Mouse (Mus musculus) CD4-positive, CD25-positive, alpha-beta regulatory T cell, adult 4 months (primary cell): ENCODE results near the gene Dll1. TPM values are rescaled to one million over a fixed set of nuclear protein-coding genes. Genes with fewer than 3 reads are reported as not detected.

Experiments used
- ATAC-seq: one replicate; pipeline ENCODE4 v1.8.0; 2017
- polyA plus RNA-seq, 2 experiments: library from polyadenylated mRNA; unstranded; fragments of 100-300 nt; shearing (Covaris generic); gene quantifications; one replicate each; pipeline ENCODE4 v1.2.1; 2017

Gene Dll1
- polyA plus RNA-seq, 2 experiments from 2014 or later: 0.81 TPM; not detected in 1

- ATAC-seq: no peak
Measured at GRCm38 (mm10) chr17:15378413-15379109, 1.9 kb upstream of the Dll1 start.

DNA sequence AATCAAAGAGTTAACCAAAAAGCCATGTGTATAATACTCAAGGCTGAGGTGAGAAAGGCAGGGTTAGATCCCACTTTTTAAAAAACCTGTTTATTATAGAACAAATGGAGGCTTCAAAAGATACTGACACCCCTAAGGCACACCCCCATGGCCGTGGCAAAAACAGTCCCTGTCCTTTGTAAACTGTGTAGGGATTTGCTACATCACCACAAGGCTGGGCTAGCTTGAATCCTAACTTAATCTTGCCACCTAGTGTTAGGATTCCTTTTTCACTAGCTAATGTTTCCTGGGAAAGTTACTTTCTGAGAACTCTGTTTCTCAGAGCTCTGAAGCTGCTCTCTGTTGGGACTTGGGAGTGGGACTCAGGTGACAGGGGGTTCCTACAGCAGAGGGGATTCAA is 1.2 kb upstream of the Dll1 start:
- no peak for ATAC-seq

DNA sequence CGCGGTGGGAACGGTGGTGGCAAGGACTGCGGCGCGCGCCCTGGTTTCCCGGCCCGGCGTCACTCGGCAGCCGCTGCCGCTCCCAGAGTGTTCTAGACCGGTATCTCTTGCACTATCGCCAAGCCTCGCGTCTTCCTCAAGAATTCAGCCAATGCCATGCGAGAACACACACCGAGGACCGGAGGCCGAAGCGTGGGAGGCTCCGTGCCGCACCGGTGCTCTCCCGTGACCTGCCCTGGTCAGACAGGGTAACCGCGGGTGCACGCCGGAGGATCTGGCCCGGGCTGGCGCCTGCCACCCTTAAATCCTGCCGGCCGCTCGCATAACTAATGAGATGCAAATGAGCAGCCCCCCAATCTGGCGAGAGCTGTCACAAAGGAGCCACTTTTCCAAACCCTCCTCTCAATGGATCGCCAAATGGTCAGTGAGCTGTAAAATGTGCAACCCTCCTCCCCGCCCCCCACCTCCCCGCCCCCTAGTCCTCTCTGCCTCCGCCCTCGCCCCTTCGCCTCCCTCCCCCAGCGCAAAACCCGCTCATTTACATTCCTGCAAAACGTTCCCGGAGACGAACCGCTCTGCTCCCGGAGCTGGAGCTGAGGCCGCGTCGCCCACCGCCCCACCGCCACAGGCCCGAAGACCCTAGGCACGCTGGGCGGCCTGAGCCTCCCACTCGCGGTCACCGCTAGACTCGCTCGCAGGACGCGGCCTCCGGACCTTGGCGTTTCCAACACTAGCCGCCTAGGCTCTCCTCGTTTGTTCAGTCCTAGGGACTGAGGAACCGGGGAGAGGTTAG is 775 bp downstream of the Dll1 start:
- peak; percentile 34 for ATAC-seq

- ATAC-seq: peak; percentile 46
Measured at GRCm38 (mm10) chr17:15375224-15375623, 1.4 kb downstream of the Dll1 start.

- no peak for ATAC-seq
Measured at GRCm38 (mm10) chr17:15374321-15375141, 2.1 kb downstream of the Dll1 start.

DNA sequence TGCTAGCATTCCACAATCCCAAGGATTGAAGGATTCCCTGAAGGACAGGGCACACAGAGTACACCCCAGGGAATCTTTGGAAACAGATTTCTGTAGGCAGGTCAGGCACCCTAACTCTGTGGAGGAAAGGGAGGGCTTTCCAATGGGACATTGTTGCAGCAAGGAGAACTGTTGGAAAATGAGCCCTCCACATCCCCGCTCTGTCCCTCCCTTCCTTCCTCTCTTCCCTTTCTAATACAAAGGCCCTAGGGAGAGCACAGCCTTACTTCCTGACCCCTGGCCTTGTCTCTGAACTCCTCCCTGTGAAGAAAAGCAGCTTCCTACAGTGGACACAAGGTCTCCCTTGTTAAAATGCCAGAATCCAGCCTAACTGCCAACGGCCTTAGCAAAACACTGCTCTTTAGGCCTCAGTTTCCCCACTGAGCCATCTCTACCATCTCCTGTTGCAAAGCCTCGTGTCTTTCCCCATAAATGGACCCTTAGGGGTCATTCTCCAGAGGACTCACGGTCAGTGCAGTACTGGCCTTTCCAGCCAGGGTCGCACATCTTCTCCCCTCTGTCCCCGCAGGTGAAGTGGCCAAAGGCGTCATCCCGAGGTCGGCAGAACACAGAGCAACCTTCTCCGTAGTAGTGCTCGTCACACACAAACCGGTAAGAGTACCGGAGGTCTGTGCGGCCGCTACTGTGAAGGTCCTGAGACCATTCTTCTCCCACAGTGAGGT is 3.6 kb downstream of the Dll1 start:
- no peak for ATAC-seq

DNA sequence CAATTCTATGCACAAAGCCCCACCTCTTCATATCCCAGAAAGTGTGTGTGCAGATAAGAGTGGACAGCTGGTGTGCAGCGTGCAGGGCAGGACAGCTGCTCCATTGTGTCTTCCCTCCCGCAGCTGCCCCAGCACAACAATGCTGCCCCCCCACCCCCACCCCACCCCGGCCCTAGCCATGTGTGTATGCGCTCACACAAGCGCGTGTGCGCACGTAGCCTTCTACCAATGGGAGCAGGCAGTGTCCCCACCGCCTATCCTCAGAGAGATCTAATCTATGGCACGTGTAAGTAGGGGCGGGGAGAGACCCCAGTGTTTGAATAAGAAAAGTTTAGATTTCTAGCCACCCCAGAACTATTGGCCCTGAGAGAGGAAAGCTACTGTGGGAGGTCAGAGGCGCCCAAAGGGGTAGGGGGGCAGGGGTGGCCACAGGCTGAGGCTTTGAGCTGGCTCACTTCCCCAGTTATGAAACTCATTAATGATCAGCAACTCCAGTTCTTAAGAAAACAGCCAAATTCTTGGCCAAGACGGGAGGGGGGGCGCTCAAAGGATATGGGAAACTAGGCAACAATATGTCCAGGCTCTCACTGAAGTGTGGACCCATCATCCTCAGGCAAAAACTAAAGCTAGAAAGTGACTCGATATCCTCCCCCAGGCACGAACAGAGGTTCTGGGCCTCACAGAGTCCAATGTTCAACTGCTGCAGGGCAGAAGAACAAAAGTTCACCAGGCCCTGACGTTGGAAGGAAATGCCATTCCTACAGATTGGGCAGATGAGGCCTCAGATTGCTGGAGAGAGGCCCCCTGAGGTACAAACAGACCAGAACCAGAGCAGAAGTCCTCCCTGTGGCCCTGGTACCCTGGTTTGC is 4.5 kb downstream of the Dll1 start:
- ATAC-seq: no peak

GRCm38 (mm10) chr17:15370401-15370800 is 6.3 kb downstream of the Dll1 start:
- no peak for ATAC-seq

DNA sequence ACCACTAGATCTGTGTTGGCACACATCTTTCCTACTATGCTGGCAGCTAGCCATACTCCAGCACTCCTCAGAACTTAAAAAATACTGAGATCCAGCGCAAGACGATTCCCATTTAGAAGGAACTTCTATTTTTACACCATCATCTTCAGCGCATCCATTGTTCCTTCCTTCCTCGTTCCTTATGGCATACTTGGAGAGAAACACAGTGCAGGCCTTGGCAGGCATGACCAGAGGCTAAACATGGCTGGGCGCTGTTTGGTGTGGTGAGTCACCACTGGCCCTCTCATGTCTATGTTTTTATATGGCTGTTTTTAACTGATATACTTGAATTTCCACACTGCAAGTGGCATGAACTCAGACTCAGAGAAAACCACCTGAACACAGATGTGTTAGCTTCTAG is 11.0 kb downstream of the Dll1 start:
- ATAC-seq: no peak

- ATAC-seq: no peak
Measured at GRCm38 (mm10) chr17:15363656-15364055, 13.0 kb downstream of the Dll1 start.

DNA sequence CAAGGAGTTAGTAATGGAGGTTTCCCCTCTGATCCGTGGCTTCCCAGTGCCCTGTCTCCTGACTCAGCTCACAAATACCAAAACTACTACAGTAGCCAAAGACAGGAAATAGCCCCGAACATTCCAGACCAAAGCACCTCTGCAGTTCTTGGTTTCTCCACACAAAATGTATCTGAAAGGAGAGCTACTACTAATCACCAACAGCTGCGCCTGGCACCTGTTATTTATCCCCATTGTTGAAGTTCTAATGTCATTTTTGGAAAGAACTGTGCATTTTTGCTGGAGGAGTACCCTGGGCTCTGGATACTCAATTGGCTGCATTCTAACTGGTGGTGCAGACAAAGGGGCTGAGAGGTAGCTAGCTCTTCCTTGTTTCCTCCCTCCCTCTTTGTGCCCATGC is 19.6 kb downstream of the Dll1 start:
- ATAC-seq: no peak

GRCm38 (mm10) chr17:15356526-15356925 is 20.1 kb downstream of the Dll1 start:
- ATAC-seq: no peak

DNA sequence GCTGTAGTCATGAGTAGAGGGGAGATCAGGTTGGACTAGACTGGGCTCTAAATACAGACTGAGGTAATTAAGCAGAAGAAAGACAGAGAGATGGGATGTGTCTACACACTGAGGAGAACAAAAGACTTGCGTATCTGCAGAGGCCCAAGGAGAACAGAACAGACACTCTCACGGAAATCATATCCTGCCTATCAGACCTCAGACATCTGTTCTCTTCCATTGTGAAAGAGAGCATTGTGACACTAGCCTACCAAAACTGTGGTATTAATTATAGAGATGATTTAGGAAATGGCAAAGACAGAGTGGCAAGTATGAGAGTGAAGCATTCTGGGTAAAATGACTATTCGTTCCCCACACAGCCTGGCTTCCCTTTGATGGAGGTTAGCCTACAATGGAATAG is 21.6 kb downstream of the Dll1 start:
- no peak for ATAC-seq

- no peak for ATAC-seq
Measured at GRCm38 (mm10) chr17:15354006-15354405, 22.7 kb downstream of the Dll1 start.

DNA sequence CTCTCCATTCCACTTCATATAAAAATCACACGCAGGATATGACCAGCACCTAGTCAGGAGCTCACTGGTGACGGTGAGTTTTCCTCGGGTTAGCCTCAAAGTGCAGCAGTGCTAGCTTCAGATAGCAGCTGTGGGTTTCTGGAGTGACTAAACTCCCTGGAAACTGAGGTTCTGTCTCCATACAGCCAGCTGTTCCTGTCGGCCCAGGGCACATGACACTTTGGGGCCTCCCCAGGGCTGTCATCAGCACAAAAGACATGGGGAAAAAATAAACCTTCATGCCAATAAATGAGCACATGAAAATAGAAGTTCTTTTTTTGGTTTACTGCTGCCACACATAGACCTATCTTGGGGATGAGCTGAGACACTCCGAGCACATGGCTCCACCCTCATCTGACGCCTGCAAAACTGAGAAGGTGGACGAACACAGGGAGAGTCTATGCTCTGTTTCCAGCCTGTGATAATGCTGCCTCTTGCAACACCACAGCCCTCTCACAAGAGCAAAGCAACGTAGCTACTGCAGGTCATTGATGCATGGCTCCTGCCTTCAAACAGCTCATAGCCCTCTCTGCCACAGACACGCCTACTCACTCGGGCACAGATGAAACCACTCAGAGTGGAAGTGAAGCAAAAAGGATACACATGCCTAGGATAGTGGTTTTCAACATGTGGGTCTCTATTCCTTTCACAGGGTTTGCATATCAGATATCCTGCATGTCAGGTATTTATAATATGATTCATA is 23.6 kb downstream of the Dll1 start:
- ATAC-seq: no peak

GRCm38 (mm10) chr17:15350152-15350551 is 26.5 kb downstream of the Dll1 start:
- ATAC-seq: no peak

- no peak for ATAC-seq
Measured at GRCm38 (mm10) chr17:15343071-15343822, 33.4 kb downstream of the Dll1 start.

- no peak for ATAC-seq
Measured at GRCm38 (mm10) chr17:15337906-15338305, 38.8 kb downstream of the Dll1 start.

DNA sequence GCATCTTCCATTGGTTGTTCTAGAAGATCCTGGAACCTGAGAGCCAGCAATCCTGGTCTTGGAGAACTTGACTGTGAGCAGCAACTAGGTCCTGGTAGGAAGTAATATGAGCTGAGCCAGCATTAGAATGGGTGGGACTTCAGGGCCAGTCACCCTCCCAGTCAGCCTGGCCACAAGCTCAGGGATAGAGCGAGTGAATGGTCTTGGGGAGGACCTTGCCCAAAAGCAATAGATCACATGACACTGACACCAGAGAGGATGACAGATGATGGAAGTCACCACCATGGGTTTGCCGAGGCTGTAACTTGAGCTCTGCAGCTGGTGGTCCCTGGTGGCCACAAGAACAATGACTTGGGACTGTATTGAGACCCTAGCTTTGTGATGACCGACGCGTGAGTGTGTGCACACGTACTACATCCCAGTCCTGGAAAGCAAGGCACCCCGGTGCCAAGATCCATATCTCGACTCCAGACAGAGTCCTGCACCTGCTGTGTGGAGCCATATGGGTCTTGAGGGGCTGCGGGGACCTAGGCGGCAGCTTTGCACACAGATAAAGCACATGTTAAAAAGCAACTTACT is 46.8 kb downstream of the Dll1 start:
- no peak for ATAC-seq

GRCm38 (mm10) chr17:15327106-15327505 is 49.6 kb downstream of the Dll1 start:
- no peak for ATAC-seq
